Mouse (Mus musculus) adrenal gland, adult 18-20 months (tissue): Measurements from ENCODE around the gene H2-Eb1. TPM values are rescaled to one million over a fixed set of nuclear protein-coding genes. Genes with fewer than 3 reads are reported as not detected.
A peak's percentile ranks its signal among the peaks of the same experiment; 100 is the strongest.

Source experiments
- DNase-seq, 2 experiments: peaks; one replicate each; pipeline ENCODE4 v3.0.0; 2021 to 2022; ENCODE audit warnings: low spot score in 2 of 2
- long read RNA-seq, 2 experiments: library from polyadenylated mRNA; stranded (forward); transcript quantifications; one replicate each; pipeline ENCODE4 v2.0.0; 2021
- total RNA-seq, 2 experiments: library from RNA; stranded (reverse); gene quantifications; 1 replicate in 1 of 2; 2 replicates in 1 of 2; pipeline ENCODE4 v1.2.3; 2021

Gene H2-Eb1
- 100 to 1,000 TPM; 134 to 220 TPM for total RNA-seq
- long read RNA-seq, experiment 1, transcript H2-Eb1-203 (6 exons, 1,669 nt) = major isoform, 47 of 59 reads
- long read RNA-seq, experiment 1, partial matches to known transcripts = 1 of 59 reads
- long read RNA-seq, experiment 1, other reads (novel, unspliced or antisense) = 4 of 59 reads
- long read RNA-seq, experiment 2, transcript H2-Eb1-203 (6 exons, 1,669 nt) = major isoform, 49 of 54 reads
- long read RNA-seq, experiment 2, partial matches to known transcripts = 2 of 54 reads
- long read RNA-seq, experiment 2, other reads (novel, unspliced or antisense) = 2 of 54 reads

GRCm38 (mm10) chr17:34305380-34306030 is at the start of gene H2-Eb1:
TSS of gene H2-Eb1 (plus strand) at chr17:34305867.
- peak; percentile 71 to 75 for DNase-seq

GRCm38 (mm10) chr17:34256501-34256900 is 49.2 kb upstream of the H2-Eb1 start:
- no peak for DNase-seq

- DNase-seq = peak; percentile 74 to 81
These were observed 47.9 kb upstream of the H2-Eb1 start, which contains the start of gene H2-Ab1 for GRCm38 (mm10) chr17:34257594-34258375. TSS of gene H2-Ab1 (plus strand) at chr17:34257689.

- DNase-seq = no peak
These were observed 45.1 kb upstream of the H2-Eb1 start for GRCm38 (mm10) chr17:34260551-34260950.

- peak; percentile 52 to 56 for DNase-seq
These were observed 44.2 kb upstream of the H2-Eb1 start for GRCm38 (mm10) chr17:34261502-34261901.

- DNase-seq = peak; percentile 56 to 73
These were observed 42.6 kb upstream of the H2-Eb1 start for GRCm38 (mm10) chr17:34263068-34263467.

- DNase-seq = no peak
These were observed 41.8 kb upstream of the H2-Eb1 start for GRCm38 (mm10) chr17:34263811-34264371.

GRCm38 (mm10) chr17:34264452-34265351 is 41.0 kb upstream of the H2-Eb1 start:
- DNase-seq = peak in 1 of 2 experiments; percentile 30

GRCm38 (mm10) chr17:34268262-34268661 is 37.4 kb upstream of the H2-Eb1 start:
- DNase-seq = no peak

- no peak for DNase-seq
These were observed 36.9 kb upstream of the H2-Eb1 start for GRCm38 (mm10) chr17:34268748-34269147.

GRCm38 (mm10) chr17:34269817-34270216 is 35.9 kb upstream of the H2-Eb1 start:
- DNase-seq = no peak

- DNase-seq = no peak
These were observed 35.4 kb upstream of the H2-Eb1 start for GRCm38 (mm10) chr17:34270230-34270629.

- DNase-seq = no peak
These were observed 34.7 kb upstream of the H2-Eb1 start for GRCm38 (mm10) chr17:34270940-34271339.

GRCm38 (mm10) chr17:34272102-34272501 is 33.6 kb upstream of the H2-Eb1 start:
- DNase-seq = no peak

GRCm38 (mm10) chr17:34280499-34281038 is 25.1 kb upstream of the H2-Eb1 start:
- no peak for DNase-seq

- no peak for DNase-seq
These were observed 23.8 kb upstream of the H2-Eb1 start for GRCm38 (mm10) chr17:34281836-34282235.

- no peak for DNase-seq
These were observed 20.3 kb upstream of the H2-Eb1 start for GRCm38 (mm10) chr17:34285371-34285770.

- peak in 1 of 2 experiments; percentile 44 for DNase-seq
These were observed 19.8 kb upstream of the H2-Eb1 start for GRCm38 (mm10) chr17:34285848-34286247.

GRCm38 (mm10) chr17:34286501-34286900 is 19.2 kb upstream of the H2-Eb1 start:
- no peak for DNase-seq

GRCm38 (mm10) chr17:34286999-34287398 is 18.7 kb upstream of the H2-Eb1 start:
- DNase-seq = no peak
